Mouse (Mus musculus) left cerebral cortex, postnatal 25 days (tissue): Measurements from ENCODE around the gene Mef2b. TPM values are rescaled to one million over a fixed set of nuclear protein-coding genes. Genes with fewer than 3 reads are reported as not detected.
A peak's percentile ranks its signal among the peaks of the same experiment; 100 is the strongest.

Experiments
- DNase-seq, 2 experiments: peaks; one replicate each; pipeline ENCODE4 v3.0.0; 2022; ENCODE audit warnings: low spot score in 2 of 2, mixed read lengths in 1 of 2
- intact Hi-C: fragments of 180-260 bp; cut with DNase I; formaldehyde crosslinking; loops from one replicate; pipeline ENCODE4 v1.15.1; 2025
- total RNA-seq, 2 experiments: library from RNA; stranded (reverse); gene quantifications; 2 replicates each; pipeline ENCODE4 v1.2.3; 2021

The Mef2b gene
- total RNA-seq, 2 experiments from 2014 or later: 0.57 TPM; not detected in 1

- intact Hi-C loops: no loop called here
- DNase-seq: no peak
Measured at GRCm38 (mm10) chr8:70171240-70171639, 31.7 kb downstream of the Mef2b start.

GRCm38 (mm10) chr8:70172043-70172681 is 32.7 kb downstream of the Mef2b start, which contains the start of gene Tmem161a:
TSS of gene Tmem161a (plus strand) at chr8:70172356.
- peak; percentile 94 to 97 for DNase-seq
- intact Hi-C loops: no loop called here

DNA sequence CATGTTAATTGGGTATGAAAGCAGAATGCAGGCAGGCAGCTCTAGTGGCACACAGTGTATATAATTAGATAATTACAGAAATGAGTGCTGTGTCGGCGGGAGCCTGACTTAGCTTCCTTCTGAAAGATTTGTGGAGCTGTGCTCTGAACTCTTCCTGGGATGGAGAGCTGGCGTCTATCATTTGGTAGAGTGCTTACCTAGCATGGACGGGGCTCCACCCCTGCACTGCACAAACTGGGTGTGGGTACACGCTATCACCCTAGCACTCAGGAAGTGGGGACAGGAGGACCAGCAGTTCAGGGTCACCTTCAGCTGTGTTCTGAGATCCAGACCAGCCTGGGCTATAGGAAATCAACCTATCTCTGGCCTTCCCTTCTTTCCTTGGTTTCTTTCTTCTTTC is 33.8 kb downstream of the Mef2b start:
- intact Hi-C loops: no loop called here
- no peak for DNase-seq

DNA sequence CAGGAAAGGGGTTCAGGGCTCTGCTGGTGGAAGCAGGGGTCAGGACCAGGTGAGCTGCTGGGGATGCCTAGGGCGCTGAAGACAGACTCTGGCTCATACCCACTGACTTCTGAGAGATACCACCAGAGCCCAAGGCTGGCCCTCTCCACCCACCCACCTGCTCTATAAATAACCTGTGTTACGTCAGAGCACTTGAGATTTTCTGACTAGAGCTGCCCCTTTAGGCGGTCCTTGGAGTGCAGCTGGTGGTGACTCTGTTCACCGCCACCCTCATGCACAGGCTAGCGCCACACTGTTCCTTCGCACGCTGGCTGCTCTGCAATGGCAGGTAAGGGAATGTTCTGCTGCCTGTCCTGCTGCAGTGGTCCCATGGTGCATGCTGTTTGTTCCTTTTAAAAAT is 34.6 kb downstream of the Mef2b start:
- DNase-seq: peak in 1 of 2 experiments; percentile 28
- intact Hi-C loops: no loop called here

- intact Hi-C loops: loop anchor here (5.0 kb wide), 1 partner anchor 44 kb away; no protein-coding TSS in a partner anchor
- no peak for DNase-seq
Measured at GRCm38 (mm10) chr8:70178231-70178630, 38.7 kb downstream of the Mef2b start.

GRCm38 (mm10) chr8:70179082-70179481 is 39.6 kb downstream of the Mef2b start:
- DNase-seq: no peak
- intact Hi-C loops: loop anchor here (5.0 kb wide), 1 partner anchor 43 kb away; no protein-coding TSS in a partner anchor

DNA sequence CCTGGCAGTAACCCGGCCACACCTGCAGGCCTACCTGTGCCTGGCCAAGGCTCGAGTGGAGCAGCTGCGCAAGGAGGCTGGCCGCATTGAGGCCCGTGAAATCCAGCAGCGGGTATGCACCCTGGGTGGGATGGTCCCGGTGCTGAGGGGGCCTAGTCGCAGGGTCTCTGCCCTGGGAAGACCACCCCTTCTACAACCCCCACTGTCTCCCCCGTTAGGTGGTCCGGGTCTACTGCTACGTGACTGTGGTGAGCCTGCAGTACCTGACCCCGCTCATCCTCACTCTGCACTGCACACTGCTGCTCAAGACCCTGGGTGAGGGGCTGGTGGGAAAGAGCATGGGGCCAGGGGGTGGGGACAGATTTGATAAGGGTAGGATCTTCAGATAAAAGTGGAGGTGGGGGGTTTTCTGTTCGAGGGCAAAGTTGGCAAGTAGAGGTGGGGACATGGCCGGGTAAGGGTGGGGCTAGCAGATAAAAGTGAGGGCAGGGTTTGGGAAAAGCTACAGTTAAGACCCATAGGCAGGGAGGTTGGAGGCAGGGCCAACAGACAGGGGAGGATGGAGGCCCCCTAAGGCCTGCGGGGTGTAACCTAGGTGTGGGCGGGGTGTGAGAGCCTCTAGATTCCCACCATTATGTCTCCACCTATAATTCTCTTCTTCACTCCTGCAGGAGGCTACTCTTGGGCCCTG is 41.8 kb downstream of the Mef2b start:
- no peak for DNase-seq
- intact Hi-C loops: no loop called here

DNA sequence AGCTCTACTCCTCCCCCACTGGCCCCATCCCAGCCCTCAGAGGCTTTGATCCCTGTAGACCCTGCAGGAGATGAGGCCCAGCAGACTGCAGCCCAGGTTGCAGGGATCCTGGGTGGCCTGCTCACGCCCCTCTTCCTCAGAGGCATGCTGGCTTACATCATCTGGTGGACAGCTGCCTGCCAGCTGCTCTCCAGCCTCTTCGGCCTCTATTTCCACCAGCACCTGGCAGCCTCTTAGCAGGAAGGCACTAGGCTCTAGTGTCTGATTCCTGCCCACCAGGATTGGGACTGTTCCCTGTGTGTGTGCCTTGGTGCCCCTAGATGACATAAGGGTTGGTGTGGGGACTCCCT is 42.4 kb downstream of the Mef2b start:
- no peak for DNase-seq
- intact Hi-C loops: no loop called here

DNA sequence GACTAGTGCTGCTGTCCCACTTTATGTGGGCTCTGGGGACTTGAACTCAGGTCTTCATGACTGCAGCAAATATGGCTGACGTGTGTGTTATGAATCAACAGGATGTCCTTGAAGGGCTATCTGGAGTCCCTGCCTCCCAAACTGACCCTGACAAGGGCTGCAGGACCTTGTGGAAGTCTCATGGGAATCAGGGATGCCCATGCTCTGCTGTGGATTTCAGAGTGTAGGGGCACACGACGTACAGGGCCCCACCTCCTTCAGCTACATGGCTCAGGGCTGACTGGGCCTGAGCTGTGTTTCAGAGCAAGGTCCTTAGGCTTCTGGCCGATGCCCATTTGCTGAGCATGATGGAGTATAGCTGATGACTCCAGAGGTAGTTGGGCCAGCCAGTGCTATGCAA is 43.7 kb downstream of the Mef2b start:
- intact Hi-C loops: no loop called here
- DNase-seq: no peak

DNA sequence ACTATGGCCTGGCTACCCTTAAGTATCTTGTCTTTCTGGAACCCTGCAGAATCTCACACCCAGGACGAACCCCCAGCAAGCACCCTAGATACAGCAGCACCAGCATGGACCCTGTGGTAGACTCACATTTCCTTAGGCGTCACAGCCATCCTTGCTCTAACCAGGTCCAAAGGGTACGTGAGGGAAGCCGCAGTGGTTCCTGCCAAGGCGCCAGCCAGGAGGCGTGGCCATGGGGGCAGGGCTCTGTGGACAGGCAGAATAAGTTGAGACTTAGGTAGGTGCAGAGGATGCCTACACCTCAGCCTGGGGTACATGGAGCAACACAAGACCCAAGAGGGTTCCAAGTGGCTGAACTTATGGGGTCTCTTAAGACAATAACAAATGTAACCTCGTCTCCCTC is 49.2 kb downstream of the Mef2b start:
- no peak for DNase-seq
- intact Hi-C loops: no loop called here

DNA sequence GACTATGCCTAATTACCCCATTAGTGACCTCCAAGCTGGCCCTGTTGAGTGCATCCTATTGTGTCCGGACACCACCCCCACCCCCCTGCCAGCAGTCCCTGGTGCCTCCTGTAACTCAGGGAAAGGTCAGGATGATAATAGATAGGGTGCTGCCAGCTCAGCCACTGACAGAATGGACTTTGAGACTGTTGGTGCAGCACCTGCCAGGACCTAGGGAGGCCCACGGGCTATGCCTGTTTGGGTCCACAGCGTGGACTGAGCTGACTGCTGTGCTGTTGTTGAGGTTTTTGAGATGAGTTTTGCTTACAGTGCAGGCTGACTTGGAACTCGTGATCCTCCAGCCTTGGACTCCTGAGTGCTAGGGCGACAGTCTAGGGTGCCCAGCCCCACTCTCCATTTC is 53.7 kb downstream of the Mef2b start:
- intact Hi-C loops: no loop called here
- no peak for DNase-seq

GRCm38 (mm10) chr8:70194191-70194590 is 54.7 kb downstream of the Mef2b start:
- DNase-seq: no peak
- intact Hi-C loops: no loop called here

DNA sequence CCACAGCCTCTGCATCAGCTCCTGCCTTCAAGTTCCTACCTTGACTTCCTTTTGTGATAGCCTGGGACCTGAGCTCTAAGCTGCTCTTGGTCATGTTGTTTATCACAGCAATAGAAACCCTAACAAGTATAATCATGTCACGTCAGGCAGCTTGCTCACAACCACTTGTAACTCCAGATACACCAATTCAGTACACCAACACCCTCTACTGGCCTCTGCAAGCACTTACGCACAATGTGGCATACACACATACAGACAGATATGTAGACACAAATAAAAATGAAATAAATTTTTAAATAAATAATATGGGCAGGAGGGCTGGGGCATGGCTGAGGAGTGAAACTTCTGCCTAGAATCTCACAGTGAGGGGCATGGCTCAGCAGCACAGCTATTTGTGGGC is 56.3 kb downstream of the Mef2b start:
- DNase-seq: no peak
- intact Hi-C loops: no loop called here

GRCm38 (mm10) chr8:70197603-70198002 is 58.1 kb downstream of the Mef2b start:
- DNase-seq: no peak
- intact Hi-C loops: no loop called here

- DNase-seq: peak; percentile 50 to 75
- intact Hi-C loops: no loop called here
Measured at GRCm38 (mm10) chr8:70200098-70200681, 60.7 kb downstream of the Mef2b start.

DNA sequence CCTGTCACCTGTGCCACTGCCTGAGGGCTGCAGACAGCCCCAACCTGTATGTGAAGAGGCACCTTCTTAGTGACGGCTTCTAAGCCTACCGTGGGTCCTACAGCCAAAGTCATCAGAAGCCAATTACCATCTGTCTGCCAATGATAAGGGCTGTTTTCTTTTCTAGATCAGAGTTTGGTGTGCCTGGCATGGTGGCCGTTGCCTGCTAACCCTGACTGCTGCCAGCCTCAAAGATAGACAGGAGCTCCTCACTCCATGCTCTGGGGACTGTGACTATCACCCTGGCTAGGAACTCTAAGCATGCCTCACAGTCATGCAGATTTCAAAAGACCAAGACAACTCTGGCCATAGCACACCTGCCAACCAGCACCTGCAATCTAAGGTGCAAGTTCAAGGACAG is 61.9 kb downstream of the Mef2b start:
- intact Hi-C loops: no loop called here
- no peak for DNase-seq

GRCm38 (mm10) chr8:70203072-70203471 is 63.6 kb downstream of the Mef2b start:
- intact Hi-C loops: no loop called here
- peak in 1 of 2 experiments; percentile 54 for DNase-seq

DNA sequence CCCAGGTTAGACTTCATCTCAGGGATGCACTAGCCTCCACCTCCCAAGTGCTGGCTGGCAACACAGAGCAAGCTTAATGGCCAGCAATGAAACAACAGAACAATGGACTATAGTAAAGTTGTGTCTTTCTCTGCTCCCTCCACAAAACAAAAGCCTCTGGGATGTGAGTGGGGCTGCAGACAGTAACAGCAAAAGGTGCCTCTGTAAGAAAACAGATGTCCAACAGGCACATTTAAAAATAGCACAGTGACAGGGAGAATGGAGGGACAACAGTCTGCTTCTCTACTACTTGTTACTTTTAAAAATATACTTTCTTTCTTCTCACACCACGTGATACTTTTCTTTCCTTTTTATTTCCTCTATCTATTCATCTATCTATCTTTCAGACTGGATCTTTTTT is 65.2 kb downstream of the Mef2b start:
- intact Hi-C loops: no loop called here
- peak in 1 of 2 experiments; percentile 31 for DNase-seq

GRCm38 (mm10) chr8:70208130-70208529 is 68.6 kb downstream of the Mef2b start:
- no peak for DNase-seq
- intact Hi-C loops: no loop called here

GRCm38 (mm10) chr8:70210538-70210937 is 71.0 kb downstream of the Mef2b start:
- DNase-seq: peak in 1 of 2 experiments; percentile 81
- intact Hi-C loops: loop anchor here (5.0 kb wide), 1 partner anchor 308 kb away; the partner anchor contains the start of genes Ndufa13, Tssk6 and Yjefn3

- no peak for DNase-seq
- intact Hi-C loops: loop anchor here (5.0 kb wide), 1 partner anchor 309 kb away; the partner anchor contains the start of genes Ndufa13, Tssk6 and Yjefn3
Measured at GRCm38 (mm10) chr8:70211275-70211674, 71.8 kb downstream of the Mef2b start.
